Mouse (Mus musculus) thymus, adult 2 months (tissue): ENCODE results near the gene Adora1. TPM values are rescaled to one million over a fixed set of nuclear protein-coding genes. Genes with fewer than 3 reads are reported as not detected.

Source experiments
- DNase-seq: peaks from one replicate; pipeline ENCODE4 v3.0.0; 2021
- H3K27ac ChIP-seq: fragments of 200-500 bp; 2 replicates; pipeline ENCODE4 v1.5.1; 2012; ENCODE audit warnings: low read length, control low read depth; ENCODE audit not compliant: control insufficient read depth, insufficient read depth
- H3K27me3 ChIP-seq: fragments of 200-500 bp; 2 replicates; pipeline ENCODE4 v1.6.1; 2012; ENCODE audit warnings: mild to moderate bottlenecking, low read length, moderate library complexity, mixed read lengths; ENCODE audit not compliant: control insufficient read depth, insufficient read depth
- H3K36me3 ChIP-seq: fragments of 200-500 bp; 2 replicates; pipeline ENCODE4 v1.6.1; 2012; ENCODE audit warnings: mild to moderate bottlenecking, low read length, moderate library complexity; ENCODE audit not compliant: control insufficient read depth, insufficient read depth
- H3K4me1 ChIP-seq: fragments of 200-500 bp; replicated peaks from 2 replicates; pipeline ENCODE4 v1.6.1; 2012; ENCODE audit warnings: low read length; ENCODE audit not compliant: control insufficient read depth, insufficient read depth
- H3K4me3 ChIP-seq: fragments of 200-500 bp; 2 replicates; pipeline ENCODE4 v1.5.1; 2012; ENCODE audit warnings: mild to moderate bottlenecking, low read length, control low read depth, moderate library complexity; ENCODE audit not compliant: control insufficient read depth, insufficient read depth
- CTCF ChIP-seq: fragments of 200-500 bp; IDR thresholded peaks from 2 replicates; pipeline ENCODE4 v1.5.1; 2012; ENCODE audit warnings: mild to moderate bottlenecking, control low read depth, low read length, moderate library complexity, borderline replicate concordance; ENCODE audit not compliant: control insufficient read depth, poor library complexity, insufficient read depth; ENCODE audit errors: extremely low read depth
- POLR2A ChIP-seq: fragments of 200-500 bp; IDR thresholded peaks from 2 replicates; pipeline ENCODE4 v1.6.1; 2012; ENCODE audit warnings: mild to moderate bottlenecking, low read length, control low read depth, moderate library complexity; ENCODE audit not compliant: control insufficient read depth, poor library complexity, insufficient read depth; ENCODE audit errors: extremely low read depth
- WGBS: fragments of 180-500 bp; shearing (Covaris S2); methylation state at CpG from one replicate; pipeline ENCODE4 v1.1.7; 2018; 5-methylcytosine and 5-hydroxymethylcytosine counted together
- polyA plus RNA-seq: library from polyadenylated mRNA; depleted of rRNA; stranded (reverse); fragments of >200 nt; gene quantifications from 2 replicates; pipeline ENCODE4 v1.2.3, GENCODE M21; 2012

Gene Adora1
- polyA plus RNA-seq, 1 experiment = 6.2 TPM

DNA sequence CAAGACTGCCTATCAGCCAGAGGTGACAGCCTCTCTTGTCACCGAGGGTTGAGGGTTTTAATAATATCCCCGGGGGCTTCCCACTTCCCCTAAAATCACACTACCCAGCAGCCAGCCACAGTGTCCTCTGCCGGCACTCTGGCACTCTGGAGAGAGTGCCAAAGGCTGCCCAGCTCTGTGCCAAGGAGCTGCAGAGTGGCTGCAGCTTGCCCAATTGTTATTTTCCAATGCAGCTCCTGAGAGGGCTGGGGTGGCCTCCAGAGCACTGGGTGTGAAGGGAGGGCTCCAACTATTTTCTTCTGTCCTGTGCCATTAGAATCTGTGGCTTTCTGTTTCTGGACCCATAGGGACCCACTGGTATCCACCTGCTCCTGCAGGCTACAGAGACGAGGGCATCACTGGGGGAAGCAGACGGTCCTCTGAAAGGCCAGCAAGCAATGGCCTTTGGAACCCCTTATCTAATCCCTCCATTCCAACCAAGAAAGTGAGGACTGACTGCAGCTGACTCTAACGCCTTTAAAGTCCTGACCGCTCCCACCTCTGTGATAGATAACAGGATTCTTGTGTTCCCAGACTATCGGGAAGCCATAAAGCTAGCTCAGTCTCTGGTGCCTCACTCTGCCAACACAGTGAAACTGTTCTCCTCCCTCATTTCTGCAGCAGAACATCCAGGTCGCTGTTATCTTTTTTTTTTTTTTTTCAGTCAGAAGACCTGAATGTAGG, 29.8 kb downstream of the Adora1 start:
- H3K4me1 ChIP-seq = no peaks in the 10 kb centered on the region
- no peaks in the 10 kb centered on the region for H3K27me3 ChIP-seq
- TF ChIP-seq CTCF = no peak
- no peak for TF ChIP-seq POLR2A
- H3K36me3 ChIP-seq = no peaks in the 10 kb centered on the region
- H3K4me3 ChIP-seq = no peak overlapping the region
- WGBS = 62% methylated on average over 9 of the region's 9 CpGs
- no peak overlapping the region for H3K27ac ChIP-seq
- no peak for DNase-seq

DNA sequence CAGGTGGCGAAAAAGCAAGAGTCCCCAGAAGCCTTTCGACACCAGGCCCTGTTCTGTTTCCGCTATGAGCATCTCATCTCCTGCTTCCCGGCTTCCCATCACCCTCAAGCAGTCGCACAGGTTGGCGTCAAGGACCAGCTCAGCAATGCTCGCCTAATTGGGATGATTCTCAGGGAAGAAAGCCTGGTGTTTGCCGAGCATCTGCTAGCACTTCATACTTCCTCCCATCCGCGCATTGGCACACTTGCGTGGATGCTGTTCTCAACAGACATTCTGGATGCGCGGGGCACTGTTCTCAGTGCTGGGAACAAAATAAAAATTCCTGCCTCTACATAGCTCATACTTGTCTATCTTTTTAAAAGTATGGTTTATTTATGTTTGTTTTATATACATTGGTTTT, 31.0 kb downstream of the Adora1 start:
- H3K4me1 ChIP-seq = no peaks in the 10 kb centered on the region
- WGBS = 97% methylated on average over 13 of the region's 13 CpGs

DNA sequence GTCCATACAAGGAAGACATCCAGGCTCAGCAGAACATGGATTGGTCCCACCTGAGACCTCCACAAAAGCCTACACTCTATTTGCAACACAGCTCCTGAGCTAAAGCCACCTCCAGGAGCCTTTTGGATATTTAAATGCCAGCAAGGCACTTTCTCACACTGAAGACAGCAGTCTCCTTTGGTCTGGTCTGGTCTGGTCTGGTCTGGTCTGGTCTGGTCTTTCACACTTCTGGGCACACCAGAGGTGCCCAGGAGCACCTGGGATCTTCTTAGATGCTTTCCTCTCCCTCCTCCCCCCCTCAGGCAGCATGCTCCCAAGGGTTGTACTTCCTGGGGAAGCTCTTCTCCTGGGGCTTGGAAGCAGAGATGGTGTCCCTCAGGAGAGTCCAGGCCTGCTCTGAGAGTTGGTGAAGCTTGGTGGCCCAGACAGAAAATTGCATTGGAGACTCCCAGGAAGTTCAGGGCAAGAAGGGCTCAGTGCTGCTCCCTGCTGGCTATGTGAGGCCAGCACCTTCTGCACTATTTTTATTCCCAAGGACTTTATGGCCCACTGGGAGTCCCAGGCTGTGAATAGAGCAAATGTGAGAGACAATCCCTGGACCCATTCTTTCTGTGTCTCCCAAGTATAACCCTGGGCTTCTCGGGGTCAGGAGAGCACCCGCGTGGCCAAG, 33.3 kb downstream of the Adora1 start:
- no peaks in the 10 kb centered on the region for H3K4me1 ChIP-seq
- H3K27ac ChIP-seq = no peak overlapping the region
- 78% methylated on average over 3 of the region's 3 CpGs for WGBS
- TF ChIP-seq POLR2A = no peak
- peak; percentile 68; the same call in 1 of the 2 replicates for TF ChIP-seq CTCF
- H3K4me3 ChIP-seq = no peak overlapping the region
- H3K27me3 ChIP-seq = no peaks in the 10 kb centered on the region
- no peaks in the 10 kb centered on the region for H3K36me3 ChIP-seq
- DNase-seq = peak; percentile 18

More for the DNA sequence above, 31.0 kb downstream of the Adora1 start:
- no peak overlapping the region for H3K4me3 ChIP-seq
- no peaks in the 10 kb centered on the region for H3K27me3 ChIP-seq
- DNase-seq = no peak
- H3K27ac ChIP-seq = no peak overlapping the region
- H3K36me3 ChIP-seq = no peaks in the 10 kb centered on the region
- TF ChIP-seq CTCF (no peak), POLR2A (no peak)

DNA sequence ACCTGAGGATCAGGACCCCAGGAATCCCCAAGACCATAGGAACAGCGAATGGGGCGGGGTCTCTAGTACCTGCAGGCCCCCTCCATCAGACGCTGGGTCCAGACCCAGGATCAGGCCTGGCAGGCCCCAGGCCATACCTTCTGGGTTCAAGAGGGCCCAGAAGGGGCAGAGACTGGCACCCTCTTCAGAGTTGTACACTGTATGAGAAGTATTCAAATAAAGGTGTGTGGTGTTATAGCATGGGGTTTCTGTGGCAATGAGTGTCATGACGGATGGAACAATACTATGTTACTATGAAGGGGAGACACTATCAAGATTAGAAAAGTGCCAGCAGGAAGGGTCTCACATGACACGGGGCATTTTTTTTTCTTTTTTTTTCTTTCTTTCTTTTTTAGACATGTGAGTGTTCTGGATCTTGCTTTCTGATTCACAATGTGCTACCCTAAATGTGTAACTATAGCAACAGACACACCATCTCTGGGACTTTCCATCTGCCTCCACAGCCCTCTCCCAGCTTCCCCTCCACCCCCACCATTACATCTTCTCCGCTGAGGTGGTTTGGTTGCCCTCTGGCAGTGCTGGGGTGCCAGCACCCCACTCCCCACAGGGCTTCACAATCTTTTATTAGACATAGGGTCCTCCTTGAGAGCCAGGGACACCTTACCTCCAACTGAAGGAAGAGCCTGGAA, 34.1 kb downstream of the Adora1 start:
- no peak for TF ChIP-seq POLR2A
- TF ChIP-seq CTCF = no peak
- DNase-seq = no peak
- 91% methylated on average over 6 of the region's 6 CpGs for WGBS
- no peak overlapping the region for H3K4me3 ChIP-seq
- H3K4me1 ChIP-seq = peaks cover 2% of the 10 kb centered on the region
- no peaks in the 10 kb centered on the region for H3K27me3 ChIP-seq
- H3K27ac ChIP-seq = no peak overlapping the region
- no peaks in the 10 kb centered on the region for H3K36me3 ChIP-seq

DNA sequence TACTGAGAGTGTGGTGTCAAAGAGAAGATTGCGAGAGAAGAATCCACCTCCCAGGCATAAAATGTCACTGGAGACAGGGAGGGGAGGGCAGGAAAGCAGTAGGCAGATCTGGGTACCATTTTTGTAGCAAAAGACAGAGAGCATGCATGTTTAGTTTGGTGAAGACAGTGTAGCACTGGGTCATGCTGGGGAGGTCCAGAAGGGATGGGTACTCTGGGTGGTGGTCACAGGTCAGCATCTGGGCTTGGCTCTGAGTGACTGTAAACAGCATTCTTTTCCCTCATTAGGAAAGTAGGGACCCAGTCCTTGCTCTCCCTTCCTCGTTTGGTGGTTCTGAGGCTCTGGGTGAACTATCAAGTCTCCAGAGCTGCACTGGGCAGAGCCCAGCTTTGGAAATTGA, 34.8 kb downstream of the Adora1 start:
- Histone ChIP-seq H3K36me3 (no peaks in the 10 kb centered on the region), H3K27ac (no peak overlapping the region), H3K4me1 (peaks cover 8% of the 10 kb centered on the region), H3K4me3 (no peak overlapping the region), H3K27me3 (no peaks in the 10 kb centered on the region)
- DNase-seq = no peak
- 80% methylated on average over 2 of the region's 2 CpGs for WGBS
- no peak for TF ChIP-seq POLR2A
- no peak for TF ChIP-seq CTCF

DNA sequence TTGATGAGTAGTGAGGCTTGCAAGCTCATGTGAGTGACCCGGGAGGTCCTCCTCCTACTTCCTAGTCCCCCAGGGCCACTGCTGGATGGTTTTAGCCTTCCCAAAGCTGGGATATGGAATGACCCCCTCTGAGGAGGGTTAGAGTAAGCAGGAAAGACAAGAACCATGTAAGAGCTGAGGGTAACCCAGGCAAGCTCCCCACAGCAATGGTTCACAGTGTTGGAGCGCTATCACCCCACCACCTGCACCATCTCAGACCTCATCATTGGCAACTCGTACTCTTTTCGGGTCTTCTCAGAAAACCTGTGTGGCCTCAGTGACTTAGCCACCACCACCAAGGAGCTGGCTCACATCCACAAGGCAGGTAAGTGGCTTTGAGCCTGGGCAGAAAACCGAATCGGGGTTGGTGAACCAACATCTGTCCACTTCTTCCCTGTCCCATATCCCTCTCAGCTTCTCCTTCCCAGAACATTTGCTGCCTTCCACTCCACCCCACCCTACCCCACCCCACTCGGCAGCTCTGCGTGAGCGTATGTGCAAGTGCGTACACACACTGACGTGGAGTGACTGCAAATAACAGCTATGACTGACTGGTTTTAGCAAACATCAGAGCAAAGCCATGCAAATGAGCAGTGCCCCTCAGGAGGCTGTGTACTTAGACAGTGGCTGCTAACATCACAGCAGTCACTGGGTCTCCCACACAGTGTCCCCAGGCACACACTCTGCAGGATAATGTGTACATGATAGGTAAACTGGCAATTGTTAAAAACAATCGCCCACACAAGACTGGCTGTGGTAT, 36.8 kb downstream of the Adora1 start:
- TF ChIP-seq POLR2A (no peak), CTCF (no peak)
- no peaks in the 10 kb centered on the region for H3K36me3 ChIP-seq
- H3K4me3 ChIP-seq = no peak overlapping the region
- WGBS = 93% methylated on average over 12 of the region's 12 CpGs
- H3K27ac ChIP-seq = no peak overlapping the region
- H3K27me3 ChIP-seq = no peaks in the 10 kb centered on the region
- H3K4me1 ChIP-seq = peaks cover 12% of the 10 kb centered on the region
- no peak for DNase-seq
